ENCODE assay signal across 8 mouse cellular contexts in the genomic region with DNA sequence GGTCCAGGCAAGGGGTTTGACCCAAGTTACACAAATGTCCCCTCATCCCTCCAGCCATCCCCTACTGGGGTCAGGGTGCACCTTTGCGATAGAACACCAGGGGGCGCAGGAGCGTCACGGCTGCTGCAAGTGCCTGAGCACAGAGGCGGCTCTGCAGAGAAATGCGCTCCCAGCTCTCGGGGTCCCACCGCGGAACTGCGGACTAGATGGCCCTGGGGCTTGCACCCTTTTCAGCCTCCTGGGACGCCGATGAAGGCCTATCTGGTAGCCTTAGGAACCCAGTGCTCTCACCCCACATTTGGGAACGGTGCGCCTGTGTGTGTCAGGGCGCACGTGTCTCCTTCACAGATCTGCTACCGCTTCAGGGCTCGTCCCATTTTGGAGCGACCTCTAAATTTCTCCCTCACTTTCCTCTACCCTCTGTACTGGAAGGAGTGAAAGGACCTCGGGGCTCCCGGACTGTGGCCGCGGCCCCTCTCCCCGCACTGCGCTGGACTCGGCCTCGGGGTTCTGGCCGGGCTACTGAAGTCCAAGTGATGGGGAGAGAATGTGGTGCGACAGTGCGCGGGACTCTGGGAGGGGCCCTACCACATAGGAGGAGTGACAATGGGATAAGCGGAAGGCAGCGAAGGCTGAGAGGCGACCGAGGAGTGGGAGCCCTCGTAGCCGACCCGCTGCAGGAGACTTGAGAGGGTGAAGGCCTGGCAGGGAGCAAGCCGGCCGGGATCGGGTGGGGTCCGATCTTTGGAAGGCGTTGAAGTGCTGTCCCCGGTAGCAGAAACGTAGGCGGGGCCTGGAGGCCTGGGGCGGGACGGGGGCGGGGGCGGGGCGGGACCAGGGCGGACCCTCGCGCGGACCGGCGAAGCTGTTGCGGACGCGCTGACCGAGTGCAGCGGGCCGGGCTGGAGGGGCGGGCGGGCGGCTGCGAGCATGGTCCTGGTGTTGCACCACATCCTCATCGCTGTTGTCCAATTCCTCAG. TPM values are rescaled to one million over a fixed set of nuclear protein-coding genes. Genes with fewer than 3 reads are reported as not detected.
DNase-seq lines count a peak whose midpoint lies in the region; ATAC-seq lines count a peak whose summit lies in the region.

No protein-coding gene starts in this region.

- H3K27me3 ChIP-seq in megakaryocyte, embryonic 14.5 days (replicated peaks) = peaks cover 92% of the 10 kb centered on the region

- H3K9me3 ChIP-seq in megakaryocyte, embryonic 14.5 days = no peaks in the 10 kb centered on the region

- peaks cover 48% of the 10 kb centered on the region for H3K4me1 ChIP-seq in megakaryocyte, embryonic 14.5 days

- peak; percentile 76 for ATAC-seq in activated CD4-positive, CD25-positive, alpha-beta regulatory T cell, adult 4 months
- ATAC-seq in common myeloid progenitor, adult 5-6 weeks (replicated peaks; ENCODE audit: low read depth, poor library complexity, severe bottlenecking) = peak; percentile 79

- H3K4me3 ChIP-seq in megakaryocyte, embryonic 14.5 days (replicated peaks) = peak overlapping the region; percentile 92

- no peaks in the 10 kb centered on the region for H3K36me3 ChIP-seq in megakaryocyte, embryonic 14.5 days (replicated peaks; ENCODE audit: low read length)

- DNase-seq in gastrocnemius, postnatal 10 days = peak; percentile 94
- DNase-seq in induced T-regulatory cell, adult 2 months (ENCODE audit: low read depth) = peak; percentile 91
- peak; percentile 73 to 96 for DNase-seq in left cerebral cortex, adult 8-10 months (ENCODE audit: low spot score in 2 of 2)
- peak; percentile 91 to 92 for DNase-seq in right cerebral cortex, adult 2 months (ENCODE audit: low spot score in 2 of 2)
- DNase-seq in urinary bladder, postnatal 25 days (ENCODE audit: low spot score) = peak; percentile 90

RNA-seq across cellular contexts. Expression of a gene that starts 29.2 kb away (rescaled TPM):
- 10 to 100 TPM; 13.4 to 18.5 TPM for polyA plus RNA-seq in activated CD4-positive, CD25-positive, alpha-beta regulatory T cell, adult 4 months (2017; shearing (Covaris generic))
- 1.7 and 7.0 TPM in 2 replicates for total RNA-seq in common myeloid progenitor, adult 5-6 weeks (2017)
- 10 to 100 TPM; 48.2 to 48.4 TPM for total RNA-seq in gastrocnemius, postnatal 10 days (2021)
- total RNA-seq in left cerebral cortex, adult 8-10 months (2022) = 100 to 1,000 TPM; 370 to 394 (median 377) TPM
- polyA plus RNA-seq in megakaryocyte, embryonic 14.5 days (2012; ENCODE audit: insufficient read depth, low replicate concordance) = 0.54 and 0.63 TPM in 2 replicates

RNA-seq across cellular contexts. Expression of a gene that starts 40.0 kb away (rescaled TPM):
- 10 to 100 TPM; 15.9 to 22.1 TPM for polyA plus RNA-seq in activated CD4-positive, CD25-positive, alpha-beta regulatory T cell, adult 4 months (2017; shearing (Covaris generic))
- 6.5 TPM in 1 of 2 replicates, not detected in the other for total RNA-seq in common myeloid progenitor, adult 5-6 weeks (2017)
- total RNA-seq in gastrocnemius, postnatal 10 days (2021) = 1 to 10 TPM in 1 of 2 experiments, not detected in 1; 4.7 TPM
- 1 to 10 TPM in 2 of 4 experiments, not detected in 2; 1.2 to 1.6 TPM for total RNA-seq in left cerebral cortex, adult 8-10 months (2022)
- polyA plus RNA-seq in megakaryocyte, embryonic 14.5 days (2012; ENCODE audit: insufficient read depth, low replicate concordance) = 1.4 TPM in 1 of 2 replicates, not detected in the other

Comparison
In these comparisons a context has a peak if more than half of its experiments do, and no peak if none do; other contexts are left out.
1. Peak in every context shown above with its lines: DNase-seq, ATAC-seq and H3K4me3 ChIP-seq.